Mouse (Mus musculus) liver, embryonic 14 days (tissue): ENCODE data around the gene Zfp938. TPM values are rescaled to one million over a fixed set of nuclear protein-coding genes. Genes with fewer than 3 reads are reported as not detected.

Source experiments
- polyA plus RNA-seq: library from polyadenylated mRNA; depleted of rRNA; stranded (reverse); fragments of >200 nt; gene quantifications from 2 replicates; pipeline ENCODE4 v1.2.3, GENCODE M21; 2012; rRNA removed

The Zfp938 gene
- polyA plus RNA-seq = 1.6 and 1.7 TPM in 2 replicates

DNA sequence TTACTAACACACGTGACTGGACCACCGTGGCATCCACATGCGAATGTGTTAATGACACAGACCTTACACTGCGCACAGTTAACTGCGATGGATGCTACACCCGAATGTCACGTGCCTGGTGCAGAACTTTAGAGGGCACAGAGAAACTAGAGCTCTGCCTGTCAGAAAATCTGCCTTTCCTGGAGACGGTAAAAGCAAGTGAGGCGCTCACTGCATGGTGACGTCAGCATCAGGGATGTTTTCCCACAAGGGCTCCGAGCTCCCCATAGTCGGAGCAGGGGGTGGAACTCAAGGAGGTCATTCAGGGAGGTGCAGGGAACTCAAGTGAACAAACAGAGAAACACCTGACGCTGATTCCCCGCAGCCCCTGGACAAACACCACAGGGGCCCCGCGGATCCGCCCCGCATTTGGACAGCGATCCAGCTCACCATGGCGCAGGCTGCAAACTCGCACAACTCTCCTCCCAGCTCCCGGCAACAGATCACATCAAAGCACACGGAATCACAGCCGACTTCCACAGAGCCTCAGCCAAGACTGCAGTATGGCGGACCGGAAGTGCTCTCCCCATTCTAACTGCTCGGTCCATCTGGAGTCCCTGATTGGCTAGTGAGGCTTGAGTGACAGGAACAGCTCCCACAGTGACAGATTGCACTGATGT, at the start of gene Zfp938:
Zfp938 (minus strand) TSS at position 539 of the 659 bp plus-strand sequence.

Other genes starting within 250 kb of the Zfp938 start
- gene Zfp873, start 193.2 kb downstream of the Zfp938 start, polyA plus RNA-seq = 1.3 and 1.6 TPM in 2 replicates
- gene BC024063, start 157.9 kb downstream of the Zfp938 start, polyA plus RNA-seq = 0.31 and 0.40 TPM in 2 replicates
- 0.53 and 0.54 TPM in 2 replicates for gene AU041133, start 113.3 kb downstream of the Zfp938 start, polyA plus RNA-seq
- gene 4932415D10Rik, start 75.3 kb upstream of the Zfp938 start, polyA plus RNA-seq = not detected in 2 replicates
- 0.84 and 0.86 TPM in 2 replicates for gene Gm4924, start 113.0 kb upstream of the Zfp938 start, polyA plus RNA-seq